Mouse (Mus musculus): ENCODE measurements around the gene Atp12a.

The Atp12a gene

GRCm38 (mm10) chr14:56364711-56365237 is at the start of gene Atp12a:
Gene Atp12a, plus strand, starts transcription at chr14:56365068.
- Histone ChIP-seq H3K4me1 (replicated peaks; ENCODE audit: low read depth, low read length) (peaks cover 33% of the 10 kb centered on the region), H3K4me3 (replicated peaks; ENCODE audit: low read length) (peak within 1 kb of the TSS; percentile 81), H3K9me3 (ENCODE audit: low read length) (no peaks in the 10 kb centered on the region), H3K36me3 (ENCODE audit: insufficient read depth, low read length) (no peaks in the 10 kb centered on the region), H3K27me3 (ENCODE audit: insufficient read depth, low read length) (peaks cover 65% of the 10 kb centered on the region)
- TF ChIP-seq CTCF (conservative IDR thresholded peaks at IDR 0.05; ENCODE audit: low read length) (no peak), POU5F1 (IDR thresholded peaks at IDR 0.05; ENCODE audit: borderline replicate concordance, low read length) (no peak), NANOG (IDR thresholded peaks at IDR 0.05; ENCODE audit: borderline replicate concordance, low read length) (no peak)

GRCm38 (mm10) chr14:56315519-56315918 is 49.3 kb upstream of the Atp12a start:
- H3K27me3 ChIP-seq (ENCODE audit: insufficient read depth, low read length), result peaks cover 10% of the 10 kb centered on the region
- no peak for TF ChIP-seq CTCF (conservative IDR thresholded peaks at IDR 0.05; ENCODE audit: low read length)
- H3K9me3 ChIP-seq (ENCODE audit: low read length), result no peaks in the 10 kb centered on the region
- no peaks in the 10 kb centered on the region for H3K36me3 ChIP-seq (ENCODE audit: insufficient read depth, low read length)
- no peak overlapping the region for H3K4me3 ChIP-seq (replicated peaks; ENCODE audit: low read length)
- 0 out of 2 replicates have a peak, but pooled peaks cover 3% of the 10 kb centered on the region for H3K4me1 ChIP-seq (replicated peaks; ENCODE audit: low read depth, low read length)

DNA sequence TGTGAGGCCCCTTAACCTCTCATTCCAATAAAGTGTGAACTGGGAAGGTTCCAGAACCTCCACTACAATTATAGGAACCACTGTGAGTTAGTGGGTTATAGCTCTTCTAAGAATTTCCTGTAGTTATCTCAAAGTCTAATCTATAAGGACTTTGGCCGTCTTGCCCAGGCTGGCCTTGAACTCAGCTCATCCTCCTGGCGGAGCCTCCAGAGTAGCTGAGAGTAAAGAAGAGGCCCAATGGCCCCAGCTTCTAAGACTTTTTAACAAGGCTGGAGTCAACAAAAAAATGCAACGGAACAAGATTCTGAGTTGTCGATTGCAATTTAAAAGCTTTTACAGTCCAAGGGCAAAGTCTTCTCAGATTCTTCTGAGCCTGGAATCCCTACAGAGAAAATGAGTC is 48.5 kb upstream of the Atp12a start:
- H3K9me3 ChIP-seq (ENCODE audit: low read length), result no peaks in the 10 kb centered on the region
- H3K4me1 ChIP-seq (replicated peaks; ENCODE audit: low read depth, low read length), result 0 out of 2 replicates have a peak, but pooled peaks cover 3% of the 10 kb centered on the region
- no peak overlapping the region for H3K4me3 ChIP-seq (replicated peaks; ENCODE audit: low read length)
- no peak for TF ChIP-seq POU5F1 (IDR thresholded peaks at IDR 0.05; ENCODE audit: borderline replicate concordance, low read length)
- TF ChIP-seq CTCF (conservative IDR thresholded peaks at IDR 0.05; ENCODE audit: low read length), result no peak
- H3K27me3 ChIP-seq (ENCODE audit: insufficient read depth, low read length), result peaks cover 10% of the 10 kb centered on the region
- H3K36me3 ChIP-seq (ENCODE audit: insufficient read depth, low read length), result no peaks in the 10 kb centered on the region

DNA sequence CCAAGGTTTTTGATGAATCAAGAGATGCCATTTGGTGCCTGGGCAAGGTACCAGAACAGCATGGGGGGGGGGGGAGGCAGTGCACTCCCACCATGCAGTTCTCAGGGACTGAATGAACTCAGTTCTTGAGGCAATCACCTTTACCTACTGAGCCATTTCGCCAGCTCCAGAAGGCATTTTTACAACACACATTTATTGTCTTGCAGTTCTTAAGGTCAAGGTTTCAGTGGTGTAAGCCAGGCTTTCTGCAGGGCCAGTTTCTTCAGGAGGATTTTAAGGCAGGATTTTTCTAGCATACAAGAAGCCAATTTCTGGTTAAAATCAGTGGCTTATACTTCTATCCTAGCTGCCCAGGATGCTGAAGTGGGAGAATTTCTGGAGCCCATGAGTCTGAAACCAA is 41.9 kb upstream of the Atp12a start:
- Histone ChIP-seq H3K4me3 (replicated peaks; ENCODE audit: low read length) (no peak overlapping the region), H3K36me3 (ENCODE audit: insufficient read depth, low read length) (no peaks in the 10 kb centered on the region), H3K9me3 (ENCODE audit: low read length) (no peaks in the 10 kb centered on the region), H3K4me1 (replicated peaks; ENCODE audit: low read depth, low read length) (no peaks in the 10 kb centered on the region), H3K27me3 (ENCODE audit: insufficient read depth, low read length) (no peaks in the 10 kb centered on the region)
- TF ChIP-seq CTCF (conservative IDR thresholded peaks at IDR 0.05; ENCODE audit: low read length) (no peak), NANOG (IDR thresholded peaks at IDR 0.05; ENCODE audit: borderline replicate concordance, low read length) (no peak), POU5F1 (IDR thresholded peaks at IDR 0.05; ENCODE audit: borderline replicate concordance, low read length) (no peak)

DNA sequence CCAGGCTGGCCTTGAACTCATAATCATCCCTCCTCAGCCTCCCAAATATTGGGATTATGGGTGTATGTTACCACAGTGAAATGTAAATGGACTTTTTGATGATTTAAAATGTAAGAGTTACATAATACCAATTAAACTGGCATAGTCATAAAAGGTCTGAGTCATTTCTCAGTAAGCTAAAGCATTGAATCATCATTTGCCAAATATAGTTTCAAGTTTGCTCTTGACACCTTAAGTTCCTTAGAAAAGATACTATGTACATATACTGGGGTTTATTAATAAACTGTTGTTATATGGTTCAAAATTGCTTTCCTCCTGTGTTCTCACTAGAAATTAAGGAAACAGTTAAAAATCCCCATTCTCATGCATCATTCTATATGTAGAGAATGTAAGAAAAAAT is 39.8 kb upstream of the Atp12a start:
- Histone ChIP-seq H3K36me3 (ENCODE audit: insufficient read depth, low read length) (no peaks in the 10 kb centered on the region), H3K27me3 (ENCODE audit: insufficient read depth, low read length) (0 out of 2 replicates have a peak, but pooled peaks cover 5% of the 10 kb centered on the region), H3K9me3 (ENCODE audit: low read length) (no peaks in the 10 kb centered on the region), H3K4me3 (replicated peaks; ENCODE audit: low read length) (no peak overlapping the region), H3K4me1 (replicated peaks; ENCODE audit: low read depth, low read length) (no peaks in the 10 kb centered on the region)
- TF ChIP-seq CTCF (conservative IDR thresholded peaks at IDR 0.05; ENCODE audit: low read length) (no peak), NANOG (IDR thresholded peaks at IDR 0.05; ENCODE audit: borderline replicate concordance, low read length) (no peak), POU5F1 (IDR thresholded peaks at IDR 0.05; ENCODE audit: borderline replicate concordance, low read length) (no peak)

DNA sequence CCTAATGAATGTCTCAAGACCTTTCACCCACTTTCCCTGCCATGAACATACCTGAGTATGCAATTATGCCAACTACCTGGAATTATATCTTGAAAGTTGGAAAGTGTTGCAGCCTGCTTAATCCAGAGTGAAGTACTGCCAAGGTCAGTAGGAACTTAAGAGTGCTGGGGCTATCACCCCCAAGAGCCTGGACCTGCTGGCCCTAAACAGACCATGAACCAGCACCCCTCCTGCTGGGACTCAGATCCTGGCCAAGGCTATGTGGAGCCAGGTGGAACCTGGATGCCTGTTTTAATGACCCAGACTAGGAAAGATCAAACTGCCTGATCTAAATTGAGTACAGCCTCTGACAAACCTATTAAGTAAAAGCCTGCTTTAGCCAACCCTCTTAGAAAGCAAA is 31.2 kb upstream of the Atp12a start:
- H3K36me3 ChIP-seq (ENCODE audit: insufficient read depth, low read length), result no peaks in the 10 kb centered on the region
- no peak overlapping the region for H3K4me3 ChIP-seq (replicated peaks; ENCODE audit: low read length)
- no peaks in the 10 kb centered on the region for H3K9me3 ChIP-seq (ENCODE audit: low read length)
- TF ChIP-seq NANOG (IDR thresholded peaks at IDR 0.05; ENCODE audit: borderline replicate concordance, low read length), result no peak
- TF ChIP-seq CTCF (conservative IDR thresholded peaks at IDR 0.05; ENCODE audit: low read length), result no peak
- no peak for TF ChIP-seq POU5F1 (IDR thresholded peaks at IDR 0.05; ENCODE audit: borderline replicate concordance, low read length)
- H3K27me3 ChIP-seq (ENCODE audit: insufficient read depth, low read length), result 0 out of 2 replicates have a peak, but pooled peaks cover 5% of the 10 kb centered on the region
- peaks cover 12% of the 10 kb centered on the region for H3K4me1 ChIP-seq (replicated peaks; ENCODE audit: low read depth, low read length)

GRCm38 (mm10) chr14:56334437-56334836 is 30.4 kb upstream of the Atp12a start:
- TF ChIP-seq NANOG (IDR thresholded peaks at IDR 0.05; ENCODE audit: borderline replicate concordance, low read length), result no peak
- no peak for TF ChIP-seq CTCF (conservative IDR thresholded peaks at IDR 0.05; ENCODE audit: low read length)
- no peak for TF ChIP-seq POU5F1 (IDR thresholded peaks at IDR 0.05; ENCODE audit: borderline replicate concordance, low read length)
- H3K4me1 ChIP-seq (replicated peaks; ENCODE audit: low read depth, low read length), result peaks cover 12% of the 10 kb centered on the region
- no peak overlapping the region for H3K4me3 ChIP-seq (replicated peaks; ENCODE audit: low read length)
- no peaks in the 10 kb centered on the region for H3K9me3 ChIP-seq (ENCODE audit: low read length)
- no peaks in the 10 kb centered on the region for H3K36me3 ChIP-seq (ENCODE audit: insufficient read depth, low read length)
- H3K27me3 ChIP-seq (ENCODE audit: insufficient read depth, low read length), result 0 out of 2 replicates have a peak, but pooled peaks cover 3% of the 10 kb centered on the region

DNA sequence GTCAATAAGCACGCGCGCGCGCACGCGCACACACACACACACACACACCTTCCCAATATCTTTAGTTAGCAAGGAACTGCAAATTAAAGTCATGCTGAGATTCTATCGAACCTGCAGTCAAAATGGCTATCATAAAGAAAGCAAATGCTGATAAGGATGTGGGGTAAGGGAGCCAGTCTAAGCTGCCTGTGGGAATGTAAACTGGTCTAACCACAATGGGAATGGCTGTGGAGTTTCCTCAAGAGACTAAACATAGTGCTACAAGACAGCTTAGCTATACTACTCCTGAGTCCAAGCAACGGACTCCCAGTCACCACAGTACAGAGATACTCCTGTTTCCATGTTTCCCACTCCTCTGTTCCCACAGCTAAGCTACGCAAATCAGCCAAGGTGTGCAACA is 28.8 kb upstream of the Atp12a start:
- no peaks in the 10 kb centered on the region for H3K9me3 ChIP-seq (ENCODE audit: low read length)
- no peaks in the 10 kb centered on the region for H3K27me3 ChIP-seq (ENCODE audit: insufficient read depth, low read length)
- H3K4me1 ChIP-seq (replicated peaks; ENCODE audit: low read depth, low read length), result peaks cover 12% of the 10 kb centered on the region
- TF ChIP-seq POU5F1 (IDR thresholded peaks at IDR 0.05; ENCODE audit: borderline replicate concordance, low read length) (no peak), NANOG (IDR thresholded peaks at IDR 0.05; ENCODE audit: borderline replicate concordance, low read length) (no peak), CTCF (conservative IDR thresholded peaks at IDR 0.05; ENCODE audit: low read length) (no peak)
- H3K36me3 ChIP-seq (ENCODE audit: insufficient read depth, low read length), result no peaks in the 10 kb centered on the region
- H3K4me3 ChIP-seq (replicated peaks; ENCODE audit: low read length), result no peak overlapping the region

DNA sequence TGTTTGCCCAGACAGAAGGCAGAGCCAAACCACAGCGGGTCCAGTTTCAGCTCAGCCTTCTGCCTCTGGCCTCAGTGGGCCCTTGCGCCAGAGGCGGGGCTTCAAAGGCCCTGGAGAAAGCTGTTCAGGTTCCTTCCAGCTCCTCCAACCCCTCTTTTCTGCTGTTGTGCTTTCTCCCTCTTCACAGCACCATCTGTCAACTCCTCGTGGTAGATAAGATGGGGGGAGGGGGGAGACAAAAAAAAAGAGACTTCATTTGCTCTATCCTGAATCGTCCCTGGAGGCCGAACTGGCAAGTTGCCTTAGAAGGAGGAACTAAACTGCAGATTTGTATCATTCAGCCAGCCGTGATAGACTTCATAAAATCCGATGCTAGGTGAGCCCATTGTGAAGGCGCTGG is 27.8 kb upstream of the Atp12a start:
- Histone ChIP-seq H3K9me3 (ENCODE audit: low read length) (no peaks in the 10 kb centered on the region), H3K4me1 (replicated peaks; ENCODE audit: low read depth, low read length) (peaks cover 12% of the 10 kb centered on the region), H3K4me3 (replicated peaks; ENCODE audit: low read length) (no peak overlapping the region), H3K27me3 (ENCODE audit: insufficient read depth, low read length) (no peaks in the 10 kb centered on the region), H3K36me3 (ENCODE audit: insufficient read depth, low read length) (no peaks in the 10 kb centered on the region)
- TF ChIP-seq POU5F1 (IDR thresholded peaks at IDR 0.05; ENCODE audit: borderline replicate concordance, low read length) (no peak), NANOG (IDR thresholded peaks at IDR 0.05; ENCODE audit: borderline replicate concordance, low read length) (no peak), CTCF (conservative IDR thresholded peaks at IDR 0.05; ENCODE audit: low read length) (no peak)

All from E14TG2a.4 (cell line).